In the genomic region with DNA sequence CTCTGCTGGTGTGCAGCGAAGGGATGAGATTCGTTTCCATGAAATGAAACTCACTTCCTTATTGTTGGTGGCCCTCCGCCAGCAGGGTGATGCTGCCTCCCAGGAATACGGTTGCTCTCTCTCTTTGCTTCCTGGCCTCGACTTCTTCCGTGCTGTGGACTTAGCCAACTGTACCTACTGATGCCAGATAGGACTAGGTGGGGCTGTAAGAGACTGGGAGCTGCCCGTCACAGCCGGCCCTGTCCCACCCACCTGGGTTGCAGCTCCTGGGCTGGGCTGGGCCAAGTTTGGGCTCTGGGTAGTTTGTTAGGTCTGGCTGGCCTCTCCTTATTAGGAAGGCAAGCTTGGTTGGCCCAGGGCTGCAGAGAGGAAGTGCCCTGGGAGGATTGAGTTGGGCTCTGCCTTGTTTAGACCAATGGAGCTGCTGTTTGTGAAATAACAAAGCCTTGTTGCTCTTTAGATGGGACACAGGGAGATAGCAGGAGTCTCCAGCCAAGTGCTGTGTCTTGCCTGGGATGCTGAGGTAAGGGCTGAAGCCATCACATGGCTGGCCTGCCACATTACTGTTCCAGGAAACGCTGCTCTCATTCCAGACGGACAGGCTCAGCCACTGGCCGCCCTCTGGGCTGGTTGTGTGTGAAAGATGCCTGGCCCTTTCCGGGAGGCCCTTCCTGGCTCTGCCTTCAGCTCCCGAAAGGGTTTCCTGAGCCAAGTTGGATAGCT, we compare ENCODE assay signal across 7 mouse cellular contexts. TPM values are rescaled to one million over a fixed set of nuclear protein-coding genes. Genes with fewer than 3 reads are reported as not detected.
DNase-seq lines count a peak whose midpoint lies in the region; ATAC-seq and TF ChIP-seq lines count a peak whose summit lies in the region.

No protein-coding gene starts in this region.

- no peaks in the 10 kb centered on the region for H3K27me3 ChIP-seq in intestine, postnatal 0 days (replicated peaks; ENCODE audit: control insufficient read depth, insufficient read depth, low read length)
- H3K27me3 ChIP-seq in liver, postnatal 0 days (ENCODE audit: insufficient read depth, low read length) = no peaks in the 10 kb centered on the region

- H3K4me3 ChIP-seq in intestine, postnatal 0 days (ENCODE audit: low read depth, low read length) = no peak overlapping the region
- no peak overlapping the region for H3K4me3 ChIP-seq in liver, postnatal 0 days (ENCODE audit: low read depth, low read length)

- 7% methylated on average over 13 of the region's 13 CpGs for WGBS in intestine, postnatal 0 days
- WGBS in liver, postnatal 0 days (ENCODE audit: insufficient replicate concordance) = 48% methylated on average over 13 of the region's 13 CpGs

- DNase-seq in adrenal gland, postnatal 25 days = peak; percentile 55
- DNase-seq in cerebellum, postnatal 14 days = peak; percentile 53 to 61
- DNase-seq in heart, adult 18-20 months = peak; percentile 85 to 95
- no peak for DNase-seq in liver, postnatal 0 days
- DNase-seq in ovary, postnatal 10 days (ENCODE audit: low spot score) = peak; percentile 46
- DNase-seq in thymus, postnatal 36 days = no peak

- peak; percentile 35 for TF ChIP-seq CTCF in intestine, postnatal 0 days (IDR thresholded peaks at IDR 0.05; ENCODE audit: low read depth)
- no peak for TF ChIP-seq CTCF in liver, postnatal 0 days (IDR thresholded peaks at IDR 0.05; ENCODE audit: low read depth)

- peaks cover 13% of the 10 kb centered on the region; the same call in 1 of the 2 replicates for H3K36me3 ChIP-seq in intestine, postnatal 0 days (ENCODE audit: control insufficient read depth, insufficient read depth)
- peaks cover 9% of the 10 kb centered on the region; the same call in 1 of the 2 replicates for H3K36me3 ChIP-seq in liver, postnatal 0 days (replicated peaks; ENCODE audit: insufficient read depth, low read length)

- peaks cover 30% of the 10 kb centered on the region for H3K4me1 ChIP-seq in intestine, postnatal 0 days (replicated peaks; ENCODE audit: control insufficient read depth, insufficient read depth, low read length)
- peaks cover 44% of the 10 kb centered on the region for H3K4me1 ChIP-seq in liver, postnatal 0 days (ENCODE audit: insufficient read depth)

- H3K4me2 ChIP-seq in intestine, postnatal 0 days (replicated peaks; ENCODE audit: low read depth) = peak overlapping the region; percentile 46
- peak overlapping the region; percentile 29 for H3K4me2 ChIP-seq in liver, postnatal 0 days (ENCODE audit: low read depth, low read length)

- H3K9ac ChIP-seq in intestine, postnatal 0 days (ENCODE audit: low read depth, low read length) = peak overlapping the region; percentile 18; the same call in 1 of the 2 replicates
- H3K9ac ChIP-seq in liver, postnatal 0 days (replicated peaks) = no peak overlapping the region

- peak; percentile 79 for ATAC-seq in intestine, postnatal 0 days
- peak; percentile 57 for ATAC-seq in liver, postnatal 0 days

- peak overlapping the region; percentile 87 for H3K27ac ChIP-seq in intestine, postnatal 0 days (ENCODE audit: low read depth, low read length)
- H3K27ac ChIP-seq in liver, postnatal 0 days (ENCODE audit: low read depth) = peak overlapping the region; percentile 83

- H3K9me3 ChIP-seq in intestine, postnatal 0 days (ENCODE audit: control insufficient read depth) = no peaks in the 10 kb centered on the region
- no peaks in the 10 kb centered on the region for H3K9me3 ChIP-seq in liver, postnatal 0 days (ENCODE audit: low read length)

- no peak for TF ChIP-seq EP300 in liver, postnatal 0 days (IDR thresholded peaks at IDR 0.05; ENCODE audit: low read depth)

RNA-seq across cellular contexts. Expression of gene Foxk1, which starts 23.5 kb away (rescaled TPM):
- total RNA-seq in adrenal gland, postnatal 25 days (2021) = 24.2 and 27.3 TPM in 2 replicates
- total RNA-seq in heart, adult 18-20 months (2021) = 10 to 100 TPM; 15.7 to 15.9 TPM
- polyA plus RNA-seq in intestine, postnatal 0 days (2015; fragmentation: Nextera tagmentation; extraction: Ambion mirVana) = 2.6 and 4.5 TPM in 2 replicates
- polyA plus RNA-seq in liver, postnatal 0 days (2015; fragmentation: Nextera tagmentation; extraction: Ambion mirVana) = 1.7 TPM in 2 replicates

RNA-seq across cellular contexts. Expression of gene Ap5z1, which starts 39.0 kb away (rescaled TPM):
- total RNA-seq in adrenal gland, postnatal 25 days (2021) = 17.7 and 28.4 TPM in 2 replicates
- 1 to 10 TPM; 5.0 to 6.0 TPM for total RNA-seq in heart, adult 18-20 months (2021)
- 9.0 and 9.8 TPM in 2 replicates for polyA plus RNA-seq in intestine, postnatal 0 days (2015; fragmentation: Nextera tagmentation; extraction: Ambion mirVana)
- 2.8 and 4.0 TPM in 2 replicates for polyA plus RNA-seq in liver, postnatal 0 days (2015; fragmentation: Nextera tagmentation; extraction: Ambion mirVana)

Comparison
In these comparisons a context has a peak if more than half of its experiments do, and no peak if none do; other contexts are left out.
1. DNase-seq: peak in adrenal gland, postnatal 25 days (single experiment), cerebellum, postnatal 14 days (2 of 2), heart, adult 18-20 months (2 of 2) and ovary, postnatal 10 days (single experiment); none in liver, postnatal 0 days (single experiment) and thymus, postnatal 36 days (0 of 2).